Mouse (Mus musculus): ENCODE data around the gene Gata3. TPM values are rescaled to one million over a fixed set of nuclear protein-coding genes. Genes with fewer than 3 reads are reported as not detected.

Gene Gata3
- total RNA-seq (2023), result 91.4 TPM

GRCm38 (mm10) chr2:9889651-9890183 is at the start of gene Gata3:
Gata3 (minus strand) TSS chr2:9890034.

GRCm38 (mm10) chr2:9888913-9889650 is 752 bp downstream of the Gata3 start, which contains the start of gene 9230102O04Rik:
9230102O04Rik (minus strand) TSS chr2:9889540.

GRCm38 (mm10) chr2:9881051-9881591 is 8.7 kb downstream of the Gata3 start, which contains the start of gene 4930412O13Rik:
4930412O13Rik (plus strand) TSS chr2:9881252.

Other genes with a start within 250 kb of the Gata3 start
- not detected for gene 4930412O13Rik, start 8.8 kb downstream of the Gata3 start, total RNA-seq (2023)
- gene 9230102O04Rik, start 494 bp downstream of the Gata3 start, total RNA-seq (2023), result not detected
- gene Taf3, start 158.6 kb upstream of the Gata3 start, total RNA-seq (2023), result 26.3 TPM
- 127 TPM for gene Atp5c1, start 190.5 kb upstream of the Gata3 start, total RNA-seq (2023)
- gene Kin, start 190.6 kb upstream of the Gata3 start, total RNA-seq (2023), result 23.0 TPM
- not detected for gene Itih2, start 241.4 kb upstream of the Gata3 start, total RNA-seq (2023)

All from CD4-positive naive resting alpha-beta T cell, adult 57 days (primary cell).